Mouse (Mus musculus) heart, postnatal 4 days (tissue): ENCODE measurements around the gene Acy3. TPM values are rescaled to one million over a fixed set of nuclear protein-coding genes. Genes with fewer than 3 reads are reported as not detected.
"Not testable (repeated sequence)": the region's sequence is repeated elsewhere in the genome, so short reads cannot be mapped to it uniquely, and the experiment has no call there.

Source experiments
- DNase-seq: peaks from one replicate; pipeline ENCODE4 v3.0.0; 2021
- total RNA-seq, 2 experiments: library from RNA; stranded (reverse); gene quantifications; 2 replicates each; pipeline ENCODE4 v1.2.3; 2021

The Acy3 gene
- total RNA-seq, result 10 to 100 TPM; 10.6 to 12.0 TPM

- DNase-seq, result peak; percentile 92
Observed at GRCm38 (mm10) chr19:3986334-3986733, at the start of gene Acy3. Gene Acy3 (plus strand): TSS chr19:3986570.

- no peak for DNase-seq
Observed at GRCm38 (mm10) chr19:3942315-3942714, 44.1 kb upstream of the Acy3 start.

- DNase-seq, result no peak
Observed at GRCm38 (mm10) chr19:3942986-3943735, 43.2 kb upstream of the Acy3 start.

GRCm38 (mm10) chr19:3945872-3946564 lies 40.4 kb upstream of the Acy3 start:
- peak; percentile 53 for DNase-seq

GRCm38 (mm10) chr19:3946715-3947114 lies 39.7 kb upstream of the Acy3 start:
- DNase-seq, result peak; percentile 84

- no peak for DNase-seq
Observed at GRCm38 (mm10) chr19:3947813-3948212, 38.6 kb upstream of the Acy3 start.

- no peak for DNase-seq
Observed at GRCm38 (mm10) chr19:3948546-3948945, 37.8 kb upstream of the Acy3 start.

GRCm38 (mm10) chr19:3950331-3950730 lies 36.0 kb upstream of the Acy3 start:
- no peak for DNase-seq

GRCm38 (mm10) chr19:3951461-3951860 lies 34.9 kb upstream of the Acy3 start:
- DNase-seq, result no peak

GRCm38 (mm10) chr19:3952099-3952498 lies 34.3 kb upstream of the Acy3 start:
- no peak for DNase-seq

- no peak for DNase-seq
Observed at GRCm38 (mm10) chr19:3955033-3955432, 31.3 kb upstream of the Acy3 start.

GRCm38 (mm10) chr19:3955804-3956203 lies 30.6 kb upstream of the Acy3 start:
- no peak for DNase-seq

- not testable (repeated sequence) for DNase-seq
Observed at GRCm38 (mm10) chr19:3957296-3958036, 28.9 kb upstream of the Acy3 start.

- peak; percentile 37 for DNase-seq
Observed at GRCm38 (mm10) chr19:3958470-3958869, 27.9 kb upstream of the Acy3 start, which contains the start of gene Aldh3b3. Gene Aldh3b3 (plus strand): TSS chr19:3958645.

GRCm38 (mm10) chr19:3959030-3959429 lies 27.3 kb upstream of the Acy3 start:
- no peak for DNase-seq

GRCm38 (mm10) chr19:3960211-3960610 lies 26.2 kb upstream of the Acy3 start:
- DNase-seq, result no peak

GRCm38 (mm10) chr19:3961805-3962204 lies 24.6 kb upstream of the Acy3 start:
- DNase-seq, result not testable (repeated sequence)

- DNase-seq, result peak; percentile 69
Observed at GRCm38 (mm10) chr19:3962469-3962868, 23.9 kb upstream of the Acy3 start.

- DNase-seq, result no peak
Observed at GRCm38 (mm10) chr19:3964030-3964429, 22.3 kb upstream of the Acy3 start.

- no peak for DNase-seq
Observed at GRCm38 (mm10) chr19:3966330-3967075, 19.9 kb upstream of the Acy3 start.

GRCm38 (mm10) chr19:3967258-3967657 lies 19.1 kb upstream of the Acy3 start:
- no peak for DNase-seq

- DNase-seq, result no peak
Observed at GRCm38 (mm10) chr19:3972229-3972628, 14.1 kb upstream of the Acy3 start, which contains the start of gene Aldh3b2. Gene Aldh3b2 (plus strand): TSS chr19:3972328.
